In the genomic region with DNA sequence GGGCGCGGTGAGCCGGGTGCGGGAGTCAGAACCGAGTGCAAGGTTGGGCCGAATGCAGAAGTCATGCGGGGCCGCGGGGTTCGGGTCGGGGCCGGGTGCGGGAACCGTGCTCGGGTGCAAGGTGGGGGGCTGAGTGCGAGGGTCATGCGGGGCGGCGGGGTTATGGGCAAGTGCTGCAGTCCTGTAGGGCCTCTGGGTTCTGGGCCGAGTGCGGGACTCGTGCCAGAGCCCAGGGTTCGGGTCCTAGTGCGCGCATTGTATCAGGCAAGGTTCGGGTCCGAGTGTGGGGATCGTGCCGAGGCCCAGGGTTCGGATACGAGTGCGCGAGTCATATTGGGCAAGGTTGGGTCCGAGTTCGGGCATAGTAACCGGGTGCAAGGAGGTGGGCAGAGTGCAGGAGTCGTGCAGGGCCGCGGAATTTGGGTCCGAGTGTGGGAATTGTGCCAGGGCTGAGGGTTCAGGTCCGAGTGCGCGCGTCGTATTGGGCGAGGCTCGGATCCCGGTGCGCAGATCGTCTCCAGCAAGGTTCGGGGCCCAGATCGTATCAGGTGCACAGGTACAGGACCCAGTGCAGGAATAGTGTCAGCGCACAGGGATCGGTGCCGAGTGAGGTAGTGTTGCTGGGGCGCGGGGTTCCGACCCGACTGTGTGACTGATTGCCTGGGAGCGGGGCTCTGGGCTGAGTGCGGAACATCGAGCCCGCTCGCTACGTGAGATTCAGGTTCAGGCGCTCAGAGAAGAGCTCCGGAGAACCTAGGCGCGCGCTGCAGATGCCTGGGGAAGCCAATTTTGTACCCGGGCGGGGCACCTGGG, we compare ENCODE assay signal across 8 mouse cellular contexts. TPM values are rescaled to one million over a fixed set of nuclear protein-coding genes. Genes with fewer than 3 reads are reported as not detected.
DNase-seq lines count a peak whose midpoint lies in the region; ATAC-seq and TF ChIP-seq lines count a peak whose summit lies in the region.

No protein-coding gene starts in this region.

- H3K36me3 ChIP-seq in E14TG2a.4 (ENCODE audit: insufficient read depth, low read length) (no peaks in the 10 kb centered on the region), macrophage (ENCODE audit: inconsistent target) (no peaks in the 10 kb centered on the region)
- no peaks in the 10 kb centered on the region for H3K36me3 ChIP-seq in heart, embryonic 12.5 days
- H3K36me3 ChIP-seq in stomach, postnatal 0 days (ENCODE audit: control insufficient read depth, insufficient read depth, low read length): no peaks in the 10 kb centered on the region

- no peak for TF ChIP-seq CTCF in E14TG2a.4 (conservative IDR thresholded peaks at IDR 0.05; ENCODE audit: low read length)
- TF ChIP-seq CTCF in stomach, postnatal 0 days (IDR thresholded peaks at IDR 0.05; ENCODE audit: low read depth): no peak

- TF ChIP-seq EP300 in stomach, postnatal 0 days (optimal IDR thresholded peaks at IDR 0.05): no peak

- ATAC-seq in heart, embryonic 12.5 days (ENCODE audit: insufficient number of reproducible peaks, low FRiP score): peak; percentile 36
- ATAC-seq in stomach, postnatal 0 days (ENCODE audit: low FRiP score, low TSS enrichment): peak; percentile 52

- no peaks in the 10 kb centered on the region for H3K79me2 ChIP-seq in macrophage (ENCODE audit: inconsistent target)

- peaks cover 29% of the 10 kb centered on the region for H3K4me1 ChIP-seq in E14TG2a.4 (replicated peaks; ENCODE audit: low read depth, low read length)
- H3K4me1 ChIP-seq in heart, embryonic 12.5 days (replicated peaks): peaks cover 11% of the 10 kb centered on the region
- H3K4me1 ChIP-seq in stomach, postnatal 0 days (replicated peaks; ENCODE audit: control insufficient read depth, insufficient read depth): no peaks in the 10 kb centered on the region; the same call in 1 of the 2 replicates

- peak; percentile 43 for DNase-seq in kidney, adult 18-20 months
- DNase-seq in kidney, adult 11 months: no peak
- peak; percentile 84 to 91 for DNase-seq in cerebellum, postnatal 10 days
- peak; percentile 67 for DNase-seq in kidney, postnatal 10 days
- peak; percentile 55 for DNase-seq in stomach, postnatal 0 days (ENCODE audit: low spot score)

- WGBS in heart, embryonic 12.5 days: under 1% methylated on average over 71 of the region's 72 CpGs
- WGBS in macrophage (ENCODE audit: missing documents): 2% methylated on average over 66 of the region's 72 CpGs
- under 1% methylated on average over 71 of the region's 72 CpGs for WGBS in stomach, postnatal 0 days

- H3K9me3 ChIP-seq in E14TG2a.4 (ENCODE audit: low read length): no peaks in the 10 kb centered on the region
- 0 out of 2 replicates have a peak, but pooled peaks cover 6% of the 10 kb centered on the region for H3K9me3 ChIP-seq in heart, embryonic 12.5 days (replicated peaks)
- no peaks in the 10 kb centered on the region for H3K9me3 ChIP-seq in stomach, postnatal 0 days (ENCODE audit: control insufficient read depth, low read length)

- H3K4me2 ChIP-seq in heart, embryonic 12.5 days: peak overlapping the region; percentile 94
- H3K4me2 ChIP-seq in stomach, postnatal 0 days (replicated peaks; ENCODE audit: low read depth): peak overlapping the region; percentile 99

- no peak overlapping the region for H3K27ac ChIP-seq in heart, embryonic 12.5 days (ENCODE audit: poor library complexity, severe bottlenecking)
- no peak overlapping the region for H3K27ac ChIP-seq in macrophage
- H3K27ac ChIP-seq in stomach, postnatal 0 days (replicated peaks): peak overlapping the region; percentile 58

- H3K27me3 ChIP-seq in E14TG2a.4 (ENCODE audit: insufficient read depth, low read length): peaks cover 63% of the 10 kb centered on the region
- peaks cover 45% of the 10 kb centered on the region for H3K27me3 ChIP-seq in heart, embryonic 12.5 days (replicated peaks)
- H3K27me3 ChIP-seq in stomach, postnatal 0 days (ENCODE audit: control insufficient read depth, insufficient read depth, low read length): no peaks in the 10 kb centered on the region

- H3K9ac ChIP-seq in heart, embryonic 12.5 days: peak overlapping the region; percentile 70
- peak overlapping the region; percentile 91 for H3K9ac ChIP-seq in stomach, postnatal 0 days (ENCODE audit: low read length)

- H3K4me3 ChIP-seq in E14TG2a.4 (replicated peaks; ENCODE audit: low read length) (peak overlapping the region; percentile 86), macrophage (ENCODE audit: inconsistent target) (peak overlapping the region; percentile 12)
- peak overlapping the region; percentile 68 for H3K4me3 ChIP-seq in heart, embryonic 12.5 days
- peak overlapping the region; percentile 95 for H3K4me3 ChIP-seq in stomach, postnatal 0 days (ENCODE audit: low read depth, low read length)

RNA-seq across cellular contexts. Expression of a gene that starts 0.7 kb away (rescaled TPM):
- polyA plus RNA-seq in heart, embryonic 12.5 days (2016; fragmentation: Nextera tagmentation; extraction: Ambion mirVana): 38.3 and 38.9 TPM in 2 replicates
- 10 to 100 TPM in 4 of 26 experiments, 1 to 10 TPM in 21, under 1 TPM in 1; 0.68 to 17.6 (median 5.2) TPM for total RNA-seq in macrophage (2018; cell fraction: chromatin; rRNA removed)
- total RNA-seq in macrophage (2018; cell fraction: cytosol; rRNA removed): 10 to 100 TPM in 8 of 26 experiments, 1 to 10 TPM in 18; 3.7 to 16.8 (median 7.7) TPM
- total RNA-seq in macrophage (2018; cell fraction: nucleus; rRNA removed): 10 to 100 TPM in 7 of 26 experiments, 1 to 10 TPM in 19; 3.9 to 20.8 (median 8.5) TPM
- polyA plus RNA-seq in macrophage (2018): 4.0 to 15.2 TPM (median 13.8 TPM) in 3 replicates
- 28.6 and 30.5 TPM in 2 replicates for polyA plus RNA-seq in stomach, postnatal 0 days (2015; fragmentation: Nextera tagmentation; extraction: Ambion mirVana)

Comparison
In these comparisons a context has a peak if more than half of its experiments do, and no peak if none do; other contexts are left out.
1. H3K4me3 ChIP-seq: peak in every context shown above with its lines; median percentile 95 in stomach, postnatal 0 days; 86 in E14TG2a.4; 68 in heart, embryonic 12.5 days; 12 in macrophage.